Mouse (Mus musculus): ENCODE measurements around the gene Rora. TPM values are rescaled to one million over a fixed set of nuclear protein-coding genes. Genes with fewer than 3 reads are reported as not detected.

Rora gene
- polyA plus RNA-seq, 1 experiment = 0.85 TPM

GRCm38 (mm10) chr9:68835037-68835649, 181.6 kb downstream of the Rora start:
- 71% methylated on average over 7 of the region's 7 CpGs for WGBS
- TF ChIP-seq POLR2A (IDR thresholded peaks at IDR 0.05; ENCODE audit: borderline replicate concordance, control insufficient read depth, low read depth, low read length) (no peak), CTCF (IDR thresholded peaks at IDR 0.05; ENCODE audit: control insufficient read depth, insufficient read depth, low read length) (no peak)
- Histone ChIP-seq H3K27ac (ENCODE audit: control insufficient read depth, insufficient read depth, low read depth, low read length, poor library complexity) (no peak overlapping the region), H3K4me1 (ENCODE audit: control insufficient read depth, insufficient read depth, low read length) (no peaks in the 10 kb centered on the region), H3K4me3 (replicated peaks; ENCODE audit: control insufficient read depth, low read depth, low read length) (no peak overlapping the region)

- Histone ChIP-seq H3K4me1 (ENCODE audit: control insufficient read depth, insufficient read depth, low read length) (no peaks in the 10 kb centered on the region), H3K27ac (ENCODE audit: control insufficient read depth, insufficient read depth, low read depth, low read length, poor library complexity) (no peak overlapping the region), H3K4me3 (replicated peaks; ENCODE audit: control insufficient read depth, low read depth, low read length) (no peak overlapping the region)
- 83% methylated on average over 16 of the region's 16 CpGs for WGBS
- TF ChIP-seq POLR2A (IDR thresholded peaks at IDR 0.05; ENCODE audit: borderline replicate concordance, control insufficient read depth, low read depth, low read length) (no peak), CTCF (IDR thresholded peaks at IDR 0.05; ENCODE audit: control insufficient read depth, insufficient read depth, low read length) (no peak)
Measured at GRCm38 (mm10) chr9:68842134-68842892, 188.7 kb downstream of the Rora start.

GRCm38 (mm10) chr9:68845556-68845955, 192.0 kb downstream of the Rora start:
- no peak overlapping the region for H3K4me3 ChIP-seq (replicated peaks; ENCODE audit: control insufficient read depth, low read depth, low read length)
- WGBS = 80% methylated on average over 2 of the region's 2 CpGs
- H3K27ac ChIP-seq (ENCODE audit: control insufficient read depth, insufficient read depth, low read depth, low read length, poor library complexity) = no peak overlapping the region
- no peak for TF ChIP-seq POLR2A (IDR thresholded peaks at IDR 0.05; ENCODE audit: borderline replicate concordance, control insufficient read depth, low read depth, low read length)
- no peak for TF ChIP-seq CTCF (IDR thresholded peaks at IDR 0.05; ENCODE audit: control insufficient read depth, insufficient read depth, low read length)
- no peaks in the 10 kb centered on the region for H3K4me1 ChIP-seq (ENCODE audit: control insufficient read depth, insufficient read depth, low read length)

GRCm38 (mm10) chr9:68850321-68850720, 196.7 kb downstream of the Rora start:
- no peaks in the 10 kb centered on the region for H3K4me1 ChIP-seq (ENCODE audit: control insufficient read depth, insufficient read depth, low read length)
- TF ChIP-seq CTCF (IDR thresholded peaks at IDR 0.05; ENCODE audit: control insufficient read depth, insufficient read depth, low read length) = no peak
- no peak for TF ChIP-seq POLR2A (IDR thresholded peaks at IDR 0.05; ENCODE audit: borderline replicate concordance, control insufficient read depth, low read depth, low read length)
- no peak overlapping the region for H3K27ac ChIP-seq (ENCODE audit: control insufficient read depth, insufficient read depth, low read depth, low read length, poor library complexity)
- no peak overlapping the region for H3K4me3 ChIP-seq (replicated peaks; ENCODE audit: control insufficient read depth, low read depth, low read length)
- WGBS = 79% methylated on average over 5 of the region's 5 CpGs

- H3K27ac ChIP-seq (ENCODE audit: control insufficient read depth, insufficient read depth, low read depth, low read length, poor library complexity) = no peak overlapping the region
- TF ChIP-seq POLR2A (IDR thresholded peaks at IDR 0.05; ENCODE audit: borderline replicate concordance, control insufficient read depth, low read depth, low read length) = no peak
- TF ChIP-seq CTCF (IDR thresholded peaks at IDR 0.05; ENCODE audit: control insufficient read depth, insufficient read depth, low read length) = no peak
- WGBS = 61% methylated on average over 4 of the region's 4 CpGs
- H3K4me1 ChIP-seq (ENCODE audit: control insufficient read depth, insufficient read depth, low read length) = no peaks in the 10 kb centered on the region
- no peak overlapping the region for H3K4me3 ChIP-seq (replicated peaks; ENCODE audit: control insufficient read depth, low read depth, low read length)
Measured at GRCm38 (mm10) chr9:68852201-68852600, 198.6 kb downstream of the Rora start.

GRCm38 (mm10) chr9:68852934-68853333, 199.3 kb downstream of the Rora start:
- Histone ChIP-seq H3K4me1 (ENCODE audit: control insufficient read depth, insufficient read depth, low read length) (no peaks in the 10 kb centered on the region), H3K27ac (ENCODE audit: control insufficient read depth, insufficient read depth, low read depth, low read length, poor library complexity) (no peak overlapping the region), H3K4me3 (replicated peaks; ENCODE audit: control insufficient read depth, low read depth, low read length) (no peak overlapping the region)
- 78% methylated on average over 2 of the region's 2 CpGs for WGBS
- no peak for TF ChIP-seq CTCF (IDR thresholded peaks at IDR 0.05; ENCODE audit: control insufficient read depth, insufficient read depth, low read length)
- no peak for TF ChIP-seq POLR2A (IDR thresholded peaks at IDR 0.05; ENCODE audit: borderline replicate concordance, control insufficient read depth, low read depth, low read length)

- TF ChIP-seq CTCF (IDR thresholded peaks at IDR 0.05; ENCODE audit: control insufficient read depth, insufficient read depth, low read length) (no peak), POLR2A (IDR thresholded peaks at IDR 0.05; ENCODE audit: borderline replicate concordance, control insufficient read depth, low read depth, low read length) (no peak)
- no peak overlapping the region for H3K4me3 ChIP-seq (replicated peaks; ENCODE audit: control insufficient read depth, low read depth, low read length)
- H3K4me1 ChIP-seq (ENCODE audit: control insufficient read depth, insufficient read depth, low read length) = no peaks in the 10 kb centered on the region
- H3K27ac ChIP-seq (ENCODE audit: control insufficient read depth, insufficient read depth, low read depth, low read length, poor library complexity) = no peak overlapping the region
- 70% methylated on average over 2 of the region's 2 CpGs for WGBS
Measured at GRCm38 (mm10) chr9:68859500-68859899, 205.9 kb downstream of the Rora start.

- no peaks in the 10 kb centered on the region for H3K4me1 ChIP-seq (ENCODE audit: control insufficient read depth, insufficient read depth, low read length)
- no peak overlapping the region for H3K4me3 ChIP-seq (replicated peaks; ENCODE audit: control insufficient read depth, low read depth, low read length)
- WGBS = 74% methylated on average over 4 of the region's 4 CpGs
- TF ChIP-seq CTCF (IDR thresholded peaks at IDR 0.05; ENCODE audit: control insufficient read depth, insufficient read depth, low read length) (no peak), POLR2A (IDR thresholded peaks at IDR 0.05; ENCODE audit: borderline replicate concordance, control insufficient read depth, low read depth, low read length) (no peak)
- no peak overlapping the region for H3K27ac ChIP-seq (ENCODE audit: control insufficient read depth, insufficient read depth, low read depth, low read length, poor library complexity)
Measured at GRCm38 (mm10) chr9:68866317-68866716, 212.7 kb downstream of the Rora start.
